Mouse (Mus musculus): ENCODE data around the gene Dnal1.

DNA sequence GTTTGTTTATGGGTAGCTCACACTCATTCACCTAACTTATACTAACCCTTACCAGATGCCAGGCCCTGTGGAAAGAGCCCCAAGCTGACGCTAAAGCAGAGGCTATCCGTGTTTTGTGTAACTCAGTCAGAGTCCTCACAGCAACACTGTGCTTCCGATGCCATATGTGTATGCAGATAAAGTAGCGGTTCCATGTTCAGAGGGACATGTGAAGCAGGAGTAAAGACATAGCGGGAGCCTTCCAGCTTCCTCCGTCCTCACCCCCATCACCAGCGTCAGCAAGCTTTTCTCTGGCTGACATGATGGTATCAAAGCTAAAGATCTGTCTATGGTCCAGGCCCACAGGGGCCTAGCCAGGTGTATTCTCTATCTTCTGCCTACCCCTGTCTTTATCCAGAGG, 77.0 kb downstream of the Dnal1 start:
- TF ChIP-seq CTCF (conservative IDR thresholded peaks at IDR 0.05; ENCODE audit: insufficient read depth, insufficient read length, low read depth, low read length): no peak
- no peak for TF ChIP-seq POLR2A (IDR thresholded peaks at IDR 0.05; ENCODE audit: low read depth, low read length)
